Mouse (Mus musculus): Measurements from ENCODE around the gene Ncam1. TPM values are rescaled to one million over a fixed set of nuclear protein-coding genes. Genes with fewer than 3 reads are reported as not detected.

Ncam1 gene
- polyA plus RNA-seq, 1 experiment: 0.50 TPM

GRCm38 (mm10) chr9:49635668-49636326, 162.9 kb downstream of the Ncam1 start:
- Histone ChIP-seq H3K4me1 (ENCODE audit: control insufficient read depth, insufficient read depth, low read length) (no peaks in the 10 kb centered on the region), H3K27ac (ENCODE audit: insufficient read depth, low read depth, low read length) (no peak overlapping the region), H3K4me3 (ENCODE audit: insufficient read depth, low read length) (no peak overlapping the region)
- no peak for TF ChIP-seq CTCF (IDR thresholded peaks at IDR 0.05; ENCODE audit: low read depth, low read length)
- TF ChIP-seq POLR2A (IDR thresholded peaks at IDR 0.05; ENCODE audit: borderline replicate concordance, low read depth, low read length): no peak

DNA sequence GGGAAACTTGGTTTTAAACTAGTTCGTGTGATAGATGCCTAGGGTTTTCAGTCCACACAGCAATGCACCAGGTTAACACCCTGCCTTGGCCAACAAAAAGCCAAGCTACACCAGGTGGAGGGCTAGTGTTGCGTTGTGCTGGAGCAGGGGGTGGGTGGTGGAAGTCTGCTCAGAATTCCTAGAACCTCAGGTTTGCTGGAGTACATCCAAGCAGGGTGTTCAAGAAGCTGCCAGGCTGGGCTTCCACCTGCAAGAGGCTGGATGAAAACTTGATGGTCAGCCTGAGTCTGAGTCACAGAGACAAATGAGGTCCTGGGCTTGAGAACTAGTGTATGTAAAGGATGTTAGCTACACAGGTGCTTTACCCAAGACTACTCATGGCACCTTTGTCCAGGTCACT, 166.1 kb downstream of the Ncam1 start:
- Histone ChIP-seq H3K27ac (ENCODE audit: insufficient read depth, low read depth, low read length) (no peak overlapping the region), H3K4me1 (ENCODE audit: control insufficient read depth, insufficient read depth, low read length) (no peaks in the 10 kb centered on the region), H3K4me3 (ENCODE audit: insufficient read depth, low read length) (no peak overlapping the region)
- no peak for TF ChIP-seq CTCF (IDR thresholded peaks at IDR 0.05; ENCODE audit: low read depth, low read length)
- TF ChIP-seq POLR2A (IDR thresholded peaks at IDR 0.05; ENCODE audit: borderline replicate concordance, low read depth, low read length): no peak

DNA sequence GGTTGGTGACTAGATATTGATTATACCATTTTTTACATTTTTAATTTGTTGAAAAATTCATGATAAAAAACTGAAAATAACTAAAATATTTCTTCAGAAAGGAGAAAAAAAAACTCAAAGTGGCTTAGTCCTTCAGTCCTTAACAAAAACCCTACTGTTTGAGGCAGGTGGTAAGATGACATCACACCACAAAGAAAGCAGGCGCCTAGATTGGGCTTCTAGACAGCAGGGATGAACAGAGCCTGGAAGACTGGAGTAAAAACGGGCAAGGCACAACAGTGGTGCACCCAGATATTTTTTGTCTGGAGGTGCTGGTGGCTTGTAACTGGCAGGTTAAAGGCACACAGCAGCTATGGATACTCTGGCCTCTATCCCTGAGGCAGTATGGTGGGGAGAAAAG, 168.4 kb downstream of the Ncam1 start:
- TF ChIP-seq CTCF (IDR thresholded peaks at IDR 0.05; ENCODE audit: low read depth, low read length) (no peak), POLR2A (IDR thresholded peaks at IDR 0.05; ENCODE audit: borderline replicate concordance, low read depth, low read length) (no peak)
- Histone ChIP-seq H3K27ac (ENCODE audit: insufficient read depth, low read depth, low read length) (no peak overlapping the region), H3K4me1 (ENCODE audit: control insufficient read depth, insufficient read depth, low read length) (no peaks in the 10 kb centered on the region)

DNA sequence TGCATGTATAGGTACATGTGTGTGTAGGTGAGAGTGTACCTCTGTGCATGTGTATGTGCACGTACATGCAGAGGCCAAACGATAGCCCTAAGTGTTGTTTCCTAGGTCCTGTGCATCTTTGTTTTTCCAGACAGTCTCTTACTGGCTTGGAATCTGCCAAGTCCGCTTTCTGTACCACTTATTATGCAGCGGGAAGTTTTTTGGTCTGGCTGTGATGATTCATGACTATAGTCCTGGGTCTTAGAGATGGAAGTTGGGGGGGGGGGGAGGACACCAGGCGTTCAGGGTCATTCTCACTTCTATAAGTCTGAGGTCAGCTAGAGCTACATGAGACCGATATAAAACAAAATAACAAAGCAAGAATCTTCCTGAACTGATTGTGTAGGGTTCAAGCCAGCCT, 173.8 kb downstream of the Ncam1 start:
- H3K27ac ChIP-seq (ENCODE audit: insufficient read depth, low read depth, low read length): no peak overlapping the region
- H3K4me3 ChIP-seq (ENCODE audit: insufficient read depth, low read length): no peak overlapping the region
- TF ChIP-seq CTCF (IDR thresholded peaks at IDR 0.05; ENCODE audit: low read depth, low read length) (no peak), POLR2A (IDR thresholded peaks at IDR 0.05; ENCODE audit: borderline replicate concordance, low read depth, low read length) (no peak)
- H3K4me1 ChIP-seq (ENCODE audit: control insufficient read depth, insufficient read depth, low read length): no peaks in the 10 kb centered on the region

More for the DNA sequence above, 168.4 kb downstream of the Ncam1 start:
- no peak overlapping the region for H3K4me3 ChIP-seq (ENCODE audit: insufficient read depth, low read length)

DNA sequence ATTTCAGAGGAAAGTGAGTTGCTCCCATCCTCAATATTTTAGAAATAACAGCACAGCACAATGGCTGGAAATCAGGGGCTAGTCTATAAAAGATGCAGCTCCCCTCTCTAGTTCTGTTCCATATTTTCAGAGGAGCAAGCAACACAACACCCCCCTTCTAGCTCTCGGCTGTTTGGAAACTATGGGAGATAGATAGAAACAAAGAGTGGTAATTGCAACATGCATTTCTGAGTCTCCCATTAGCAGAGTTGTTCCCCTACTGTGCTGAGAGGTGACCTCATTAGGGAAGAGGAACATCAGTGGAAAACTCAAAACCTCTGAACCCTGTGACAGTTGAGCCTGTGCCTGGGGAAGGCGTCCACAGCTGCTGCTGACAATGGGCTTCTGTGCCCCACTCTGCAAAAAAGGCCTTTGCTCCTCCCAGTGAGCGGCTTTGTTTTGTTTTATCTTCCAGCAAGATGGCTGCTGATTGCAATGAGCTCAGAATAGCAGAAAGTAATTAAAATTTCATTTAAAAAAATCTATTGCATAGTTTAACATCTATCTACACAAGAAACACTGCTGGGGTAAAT, 174.7 kb downstream of the Ncam1 start:
- Histone ChIP-seq H3K27ac (ENCODE audit: insufficient read depth, low read depth, low read length) (no peak overlapping the region), H3K4me3 (ENCODE audit: insufficient read depth, low read length) (no peak overlapping the region), H3K4me1 (ENCODE audit: control insufficient read depth, insufficient read depth, low read length) (no peaks in the 10 kb centered on the region)
- no peak for TF ChIP-seq CTCF (IDR thresholded peaks at IDR 0.05; ENCODE audit: low read depth, low read length)
- no peak for TF ChIP-seq POLR2A (IDR thresholded peaks at IDR 0.05; ENCODE audit: borderline replicate concordance, low read depth, low read length)

- Histone ChIP-seq H3K4me1 (ENCODE audit: control insufficient read depth, insufficient read depth, low read length) (no peaks in the 10 kb centered on the region), H3K4me3 (ENCODE audit: insufficient read depth, low read length) (no peak overlapping the region), H3K27ac (ENCODE audit: insufficient read depth, low read depth, low read length) (no peak overlapping the region)
- TF ChIP-seq POLR2A (IDR thresholded peaks at IDR 0.05; ENCODE audit: borderline replicate concordance, low read depth, low read length): no peak
Measured at GRCm38 (mm10) chr9:49622928-49623676, 175.6 kb downstream of the Ncam1 start.

GRCm38 (mm10) chr9:49621691-49622090, 177.0 kb downstream of the Ncam1 start:
- TF ChIP-seq POLR2A (IDR thresholded peaks at IDR 0.05; ENCODE audit: borderline replicate concordance, low read depth, low read length) (no peak), CTCF (IDR thresholded peaks at IDR 0.05; ENCODE audit: low read depth, low read length) (no peak)
- no peaks in the 10 kb centered on the region for H3K4me1 ChIP-seq (ENCODE audit: control insufficient read depth, insufficient read depth, low read length)
- no peak overlapping the region for H3K4me3 ChIP-seq (ENCODE audit: insufficient read depth, low read length)
- no peak overlapping the region for H3K27ac ChIP-seq (ENCODE audit: insufficient read depth, low read depth, low read length)

GRCm38 (mm10) chr9:49618699-49619392, 179.9 kb downstream of the Ncam1 start:
- no peak overlapping the region for H3K27ac ChIP-seq (ENCODE audit: insufficient read depth, low read depth, low read length)
- no peak overlapping the region for H3K4me3 ChIP-seq (ENCODE audit: insufficient read depth, low read length)
- no peak for TF ChIP-seq CTCF (IDR thresholded peaks at IDR 0.05; ENCODE audit: low read depth, low read length)
- TF ChIP-seq POLR2A (IDR thresholded peaks at IDR 0.05; ENCODE audit: borderline replicate concordance, low read depth, low read length): no peak
- H3K4me1 ChIP-seq (ENCODE audit: control insufficient read depth, insufficient read depth, low read length): no peaks in the 10 kb centered on the region

DNA sequence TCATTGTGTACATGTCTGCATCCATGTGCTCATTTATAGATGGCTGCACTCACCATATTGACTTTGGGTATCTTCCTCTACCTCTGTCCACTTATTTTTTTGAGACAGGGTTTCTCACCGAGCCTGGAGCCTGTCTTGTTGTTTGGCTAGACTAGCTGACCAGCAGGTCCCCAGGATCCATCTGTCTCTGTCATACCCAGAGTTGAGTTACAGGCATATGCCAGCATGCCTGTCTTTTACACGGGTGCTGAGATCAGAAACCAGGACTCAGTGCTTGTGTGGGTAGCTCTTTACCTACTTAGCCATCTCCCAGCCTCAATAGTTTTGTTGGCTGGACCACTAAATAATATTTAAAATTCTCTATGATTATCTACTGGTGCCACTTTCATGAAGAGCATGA, 180.5 kb downstream of the Ncam1 start:
- Histone ChIP-seq H3K4me1 (ENCODE audit: control insufficient read depth, insufficient read depth, low read length) (no peaks in the 10 kb centered on the region), H3K4me3 (ENCODE audit: insufficient read depth, low read length) (no peak overlapping the region)
- TF ChIP-seq CTCF (IDR thresholded peaks at IDR 0.05; ENCODE audit: low read depth, low read length): no peak
- TF ChIP-seq POLR2A (IDR thresholded peaks at IDR 0.05; ENCODE audit: borderline replicate concordance, low read depth, low read length): no peak

More for the DNA sequence above, 180.5 kb downstream of the Ncam1 start:
- H3K27ac ChIP-seq (ENCODE audit: insufficient read depth, low read depth, low read length): no peak overlapping the region

Measured in bone marrow macrophage, adult 2 months (primary cell).